Mouse (Mus musculus) right cerebral cortex, postnatal 25 days (tissue): ENCODE results near the gene Apon.
"Not testable (repeated sequence)": the region's sequence is repeated elsewhere in the genome, so short reads cannot be mapped to it uniquely, and the experiment has no call there.

Source experiments
- DNase-seq: peaks from one replicate; pipeline ENCODE4 v3.0.0; 2022

The Apon gene

DNA sequence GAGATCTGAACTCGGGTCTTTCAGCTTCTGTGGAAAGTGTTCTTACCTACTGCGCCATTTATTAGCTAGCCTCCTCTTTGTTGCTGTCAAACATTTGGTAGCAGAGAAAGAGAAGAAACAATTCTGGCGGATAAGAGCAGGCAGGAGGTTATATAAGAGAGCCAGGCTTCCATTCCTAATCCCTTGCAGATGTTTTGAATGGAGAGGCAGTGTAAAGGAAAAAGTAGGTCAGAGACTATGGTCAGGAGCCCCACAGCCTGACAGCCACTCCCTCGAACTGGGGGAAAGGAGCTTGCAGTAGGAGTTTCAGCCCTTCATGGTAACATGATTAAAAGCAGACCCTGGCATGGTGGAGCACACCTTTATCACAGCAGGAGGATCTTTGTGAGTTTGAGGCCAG, 17.6 kb upstream of the Apon start:
- DNase-seq: no peak

DNA sequence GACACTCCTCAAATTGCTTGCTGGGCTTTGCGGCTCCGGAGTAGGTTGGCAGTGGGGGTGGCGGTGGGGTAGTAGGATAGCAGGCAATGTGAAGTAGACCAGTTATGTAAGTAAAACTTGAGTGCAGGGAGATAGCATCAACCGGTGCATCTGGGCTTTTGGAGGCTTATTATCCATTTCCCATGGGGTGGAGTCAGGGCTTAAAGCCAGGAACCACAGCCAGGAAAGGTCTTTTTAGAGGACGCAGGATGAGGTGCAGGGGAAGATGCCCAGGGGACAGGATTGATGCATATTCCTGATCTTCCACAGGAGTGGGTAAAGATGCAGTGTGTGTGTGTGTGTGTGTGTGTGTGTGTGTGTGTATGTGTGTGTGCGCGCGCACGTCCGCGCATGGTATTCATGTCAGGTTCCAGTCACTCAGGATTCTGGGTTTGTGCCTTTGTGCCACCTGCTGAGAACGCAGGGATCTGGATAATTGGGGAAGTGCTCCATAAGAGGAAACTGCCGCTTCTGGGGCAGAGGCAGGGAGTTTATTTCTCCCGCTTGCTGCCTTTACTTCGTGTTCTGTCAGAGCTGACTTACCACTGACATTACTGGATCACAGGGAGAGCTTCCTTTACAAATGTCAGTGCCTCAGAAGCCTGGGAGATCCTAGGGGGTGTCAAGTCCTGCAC, 16.0 kb upstream of the Apon start:
- peak; percentile 25 for DNase-seq

DNA sequence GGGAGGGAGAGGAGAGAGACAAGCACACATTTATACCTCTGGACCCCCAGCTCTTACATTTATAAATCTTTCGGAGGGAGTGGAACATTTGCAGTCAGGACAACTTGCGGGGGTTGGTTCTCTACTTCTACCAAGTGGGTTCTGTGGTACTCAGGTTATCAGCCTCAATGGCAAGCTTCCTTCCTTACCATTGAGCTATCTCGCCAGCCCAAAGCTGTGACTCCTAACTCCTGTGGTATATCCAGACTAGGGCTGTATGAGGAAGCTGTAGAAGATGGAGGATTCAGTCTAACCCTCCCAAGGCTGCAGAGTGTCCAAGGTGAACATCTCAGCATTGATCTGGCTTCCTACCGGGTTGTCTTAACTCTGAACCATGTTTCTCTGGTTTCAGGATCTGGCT, 14.8 kb upstream of the Apon start:
- DNase-seq: no peak

DNA sequence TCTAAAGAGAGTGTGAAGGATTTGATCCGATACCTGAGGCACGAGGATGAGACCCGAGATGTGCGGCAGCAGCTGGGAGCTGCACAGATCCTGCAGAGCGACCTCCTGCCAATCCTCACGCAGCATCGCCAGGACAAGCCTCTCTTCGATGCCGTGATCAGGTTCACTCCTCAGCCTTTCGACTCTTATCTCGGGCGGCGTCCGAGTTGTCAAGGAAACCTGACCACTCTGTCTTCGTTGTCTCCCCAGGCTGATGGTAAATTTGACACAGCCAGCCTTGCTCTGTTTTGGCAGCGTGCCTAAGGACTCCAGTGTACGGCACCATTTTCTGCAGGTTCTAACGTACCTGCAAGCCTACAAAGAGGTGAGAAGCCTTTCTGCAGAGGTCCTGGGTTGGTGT, 13.8 kb upstream of the Apon start:
- DNase-seq: no peak

DNA sequence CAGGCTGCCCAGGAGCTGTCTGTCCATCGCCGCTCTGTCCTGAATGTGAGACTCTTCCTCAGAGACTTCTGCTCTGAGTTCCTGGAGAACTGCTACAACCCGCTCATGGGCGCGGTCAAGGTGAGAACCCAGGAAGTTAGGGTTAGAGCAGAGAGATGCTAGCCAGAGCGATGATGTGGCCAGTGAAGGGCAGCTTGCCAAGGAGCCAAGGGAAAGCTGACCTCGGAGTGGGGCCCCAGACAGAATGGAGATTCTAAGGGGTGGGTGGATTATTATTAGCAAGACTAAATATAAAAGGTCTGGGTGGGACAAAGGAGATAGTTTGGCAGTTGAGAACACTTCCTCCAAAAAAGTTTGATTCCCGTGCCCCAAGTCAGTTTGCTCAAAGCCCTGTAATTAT, 10.6 kb upstream of the Apon start:
- DNase-seq: no peak

DNA sequence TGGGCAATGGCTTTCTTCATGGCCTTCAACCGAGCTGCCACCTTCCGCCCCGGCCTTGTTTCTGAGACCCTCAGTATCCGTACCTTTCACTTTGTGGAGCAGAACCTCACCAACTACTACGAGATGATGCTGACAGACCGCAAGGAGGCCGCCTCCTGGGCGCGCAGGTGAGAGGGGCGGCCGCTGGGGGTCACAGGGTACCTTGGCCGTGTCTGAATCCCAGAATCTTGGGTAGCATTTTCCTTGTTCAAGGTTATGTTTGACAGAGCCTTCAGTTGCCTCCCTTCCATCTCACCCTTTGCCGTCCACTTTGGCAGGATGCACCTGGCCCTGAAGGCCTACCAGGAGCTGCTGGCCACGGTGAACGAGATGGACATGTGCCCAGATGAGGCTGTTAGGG, 9.8 kb upstream of the Apon start:
- no peak for DNase-seq

DNA sequence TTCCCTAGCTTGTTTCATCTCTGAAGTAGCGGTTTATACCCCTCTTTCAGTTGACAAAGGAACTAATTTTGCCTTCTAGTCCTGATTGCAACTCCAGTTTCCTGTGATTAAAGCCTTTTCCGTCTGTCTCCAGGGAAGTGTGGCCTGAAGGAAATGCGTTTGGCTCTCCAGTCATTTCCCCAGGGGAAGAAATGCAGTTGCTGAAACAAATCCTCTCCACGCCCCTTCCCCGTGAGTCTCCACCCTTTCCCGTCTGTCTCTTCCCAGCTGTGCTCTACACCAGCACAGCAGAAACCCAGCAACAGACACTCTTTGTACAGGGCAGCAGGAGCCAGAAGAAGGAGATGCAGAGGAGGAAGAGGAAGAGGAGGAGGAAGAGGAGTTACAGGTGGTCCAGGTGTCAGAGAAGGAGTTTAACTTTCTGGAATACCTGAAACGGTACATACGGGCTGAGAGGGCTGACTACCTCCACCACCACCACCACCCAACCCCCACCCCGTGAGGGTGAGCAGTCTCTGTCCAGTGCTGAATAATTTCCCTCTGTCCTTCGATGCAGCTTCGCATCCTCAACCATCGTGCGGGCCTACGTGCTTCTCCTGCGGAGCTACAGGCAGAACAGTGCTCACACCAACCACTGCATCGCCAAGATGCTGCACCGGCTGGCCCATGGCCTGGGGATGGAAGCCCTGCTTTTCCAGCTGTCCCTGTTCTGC, 6.7 kb upstream of the Apon start:
- DNase-seq: no peak

DNA sequence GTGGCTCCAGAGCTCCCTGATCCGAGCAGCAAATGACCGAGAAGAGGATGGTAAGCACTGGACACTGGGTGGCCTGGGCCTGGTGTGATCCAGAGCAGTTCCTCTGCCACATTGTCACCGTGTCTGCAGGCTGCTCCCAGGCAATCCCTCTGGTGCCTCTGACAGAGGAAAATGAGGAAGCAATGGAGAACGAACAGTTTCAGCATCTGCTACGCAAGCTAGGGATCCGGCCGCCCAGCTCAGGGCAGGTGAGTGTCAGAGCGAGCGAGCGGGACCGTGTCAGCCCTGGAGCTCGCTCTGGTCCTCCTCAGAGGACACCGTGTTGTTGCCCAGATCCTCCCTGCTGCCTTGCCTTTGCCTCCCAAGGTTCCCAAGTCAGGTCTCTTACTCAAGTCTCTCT, 3.3 kb upstream of the Apon start:
- DNase-seq: no peak

DNA sequence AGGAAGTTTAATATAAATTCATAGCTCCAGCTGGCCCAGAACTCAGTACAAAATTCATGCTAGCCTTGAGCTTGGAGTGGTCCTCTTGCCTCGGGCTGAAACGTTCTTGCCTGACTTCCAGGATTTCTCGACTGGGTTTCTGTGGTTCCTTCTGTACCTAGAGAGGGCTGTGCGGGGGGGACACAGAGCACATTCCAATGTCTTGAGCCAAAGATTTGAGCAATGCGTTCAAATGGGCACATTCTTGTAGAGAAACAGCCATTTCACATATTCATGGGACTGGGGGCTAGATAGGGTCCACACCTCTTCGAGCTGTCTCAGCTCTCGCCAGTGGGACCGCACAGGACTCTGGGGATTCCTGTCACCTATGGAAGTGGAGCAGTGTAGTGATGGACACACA, 2.0 kb downstream of the Apon start:
- no peak for DNase-seq

DNA sequence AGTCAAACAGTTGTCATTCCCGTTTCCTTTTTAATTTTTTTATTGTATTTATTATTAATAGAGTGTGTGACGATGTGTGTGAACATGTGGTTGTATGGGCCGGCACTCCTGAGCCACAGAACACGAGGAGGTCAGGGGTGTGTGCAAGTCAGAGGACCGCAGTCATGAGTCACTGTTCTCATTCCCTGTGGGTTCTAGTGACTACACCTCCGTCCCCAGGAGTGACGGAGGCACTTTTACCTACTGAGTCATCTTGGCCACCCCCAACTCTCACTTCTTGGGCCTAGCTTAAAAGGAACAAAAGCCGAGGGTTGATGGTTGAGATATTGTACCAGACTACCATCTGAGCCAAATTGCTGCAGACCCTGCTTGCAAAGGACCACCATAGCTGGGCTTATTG, 2.4 kb downstream of the Apon start:
- DNase-seq: no peak

DNA sequence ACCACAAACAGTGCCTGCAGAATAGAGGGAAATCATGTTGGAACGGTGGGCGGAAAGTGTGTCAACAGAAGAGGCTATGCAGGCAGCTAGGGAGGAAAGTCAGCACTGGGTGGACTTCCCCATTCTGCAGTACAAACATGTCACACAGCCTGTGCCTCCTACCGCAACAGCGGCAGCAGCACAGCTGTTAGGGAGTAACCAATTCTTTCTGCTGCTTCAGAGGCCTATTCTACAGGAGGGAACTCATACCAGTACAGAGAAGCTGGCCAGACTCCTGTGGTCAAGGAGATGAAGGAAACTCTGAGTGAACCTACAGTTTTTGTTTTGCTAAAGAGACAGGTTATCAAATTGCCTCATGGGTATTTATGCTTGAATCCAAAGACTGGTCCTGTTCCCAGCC, 5.1 kb downstream of the Apon start:
- DNase-seq: no peak

DNA sequence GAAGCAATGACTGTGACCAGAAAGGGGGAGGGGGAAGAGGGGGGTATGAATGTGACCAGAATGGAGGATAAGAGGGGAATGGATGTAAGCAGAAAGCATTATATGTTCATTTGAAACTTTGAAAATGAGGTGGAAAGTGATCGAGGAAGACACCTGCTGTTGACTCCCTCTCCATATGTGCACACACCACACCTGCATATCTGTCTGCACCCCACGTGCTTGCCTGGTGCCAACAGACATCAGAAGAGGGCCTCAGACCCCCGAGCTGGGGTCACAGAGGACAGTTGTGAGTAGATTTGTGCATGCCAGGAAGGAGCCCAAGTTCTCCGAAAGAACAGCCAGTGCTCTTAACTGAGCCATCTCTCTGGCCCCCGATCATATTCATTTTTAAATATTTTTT, 6.0 kb downstream of the Apon start:
- no peak for DNase-seq

DNA sequence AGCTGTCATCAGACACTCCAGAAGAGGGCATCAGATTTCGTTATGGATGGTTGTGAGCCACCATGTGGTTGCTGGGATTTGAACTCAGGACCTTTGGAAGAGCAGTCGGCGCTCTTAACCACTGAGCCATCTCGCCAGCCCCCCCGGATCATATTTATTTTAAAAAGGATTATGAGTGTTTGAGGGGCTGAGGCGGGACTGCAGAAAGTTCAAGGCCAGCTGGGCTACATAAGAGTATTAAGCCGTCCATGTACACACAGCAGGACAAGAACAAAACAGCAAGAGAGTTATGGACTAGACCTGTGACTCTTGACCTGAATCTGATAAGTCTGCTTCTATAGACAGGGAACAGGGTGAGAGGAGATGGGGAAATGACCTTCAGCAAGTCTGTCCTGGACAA, 6.5 kb downstream of the Apon start:
- not testable (repeated sequence) for DNase-seq

DNA sequence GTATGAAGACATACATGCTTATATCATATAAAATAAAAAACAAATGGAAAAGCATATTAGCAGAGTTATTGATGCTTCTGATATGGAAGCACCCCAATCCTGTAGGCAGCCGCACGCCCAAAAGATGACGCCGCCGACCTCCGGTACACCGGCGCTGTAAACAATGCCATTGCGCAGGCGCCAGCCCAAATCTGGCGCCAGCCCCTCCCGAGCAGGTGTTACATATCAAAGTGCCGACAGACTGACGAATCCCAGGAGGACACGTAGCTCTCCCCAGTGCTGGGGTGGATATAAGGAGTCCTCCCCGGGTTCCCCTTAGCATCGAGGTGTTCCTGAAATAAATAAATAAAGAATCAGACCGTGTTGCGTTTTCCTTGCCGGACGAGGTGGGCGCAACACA, 8.4 kb downstream of the Apon start:
- DNase-seq: no peak

DNA sequence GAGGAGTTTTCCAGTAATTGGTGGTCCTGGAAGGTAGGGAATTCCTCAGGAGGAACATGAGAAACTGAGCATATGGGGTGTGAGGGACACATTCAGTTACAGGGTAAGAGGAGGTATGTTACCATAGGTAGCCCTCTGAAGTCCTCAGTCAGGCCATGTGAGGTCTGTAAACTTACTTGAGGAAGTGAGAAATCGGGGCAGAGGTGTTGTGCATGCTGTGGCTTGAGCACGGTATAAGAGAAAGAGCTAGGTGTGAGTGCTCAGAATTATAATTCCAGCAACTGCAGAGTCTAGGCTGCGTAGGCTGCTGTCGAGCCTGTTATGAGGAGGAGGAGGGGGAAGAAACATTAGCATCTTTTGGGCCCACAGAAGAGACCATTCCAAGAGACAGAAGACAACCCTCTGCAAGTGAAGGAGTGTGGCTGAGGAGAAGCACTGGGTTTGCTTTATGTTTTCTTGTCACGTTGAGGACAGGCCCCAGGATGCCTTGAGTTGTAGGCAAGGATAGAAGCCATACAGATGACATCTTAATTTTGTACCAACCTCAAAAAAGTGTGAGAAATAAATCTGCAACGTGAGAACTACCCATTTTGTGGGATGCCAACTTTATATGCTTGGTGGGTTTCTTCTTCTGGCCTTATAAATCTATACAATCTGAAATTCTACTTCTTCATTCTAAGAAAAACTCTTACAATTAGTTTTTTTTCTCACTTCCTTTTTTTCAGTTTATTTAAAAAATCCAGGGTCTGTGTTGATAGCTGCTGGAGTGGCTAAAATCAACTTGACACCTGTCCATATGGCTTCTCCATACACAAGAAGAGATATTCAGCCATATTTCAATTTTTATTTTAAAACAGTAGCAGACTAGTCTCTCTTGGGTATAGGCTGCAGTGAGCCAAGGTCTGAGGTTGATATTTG, 9.8 kb downstream of the Apon start:
- DNase-seq: no peak

DNA sequence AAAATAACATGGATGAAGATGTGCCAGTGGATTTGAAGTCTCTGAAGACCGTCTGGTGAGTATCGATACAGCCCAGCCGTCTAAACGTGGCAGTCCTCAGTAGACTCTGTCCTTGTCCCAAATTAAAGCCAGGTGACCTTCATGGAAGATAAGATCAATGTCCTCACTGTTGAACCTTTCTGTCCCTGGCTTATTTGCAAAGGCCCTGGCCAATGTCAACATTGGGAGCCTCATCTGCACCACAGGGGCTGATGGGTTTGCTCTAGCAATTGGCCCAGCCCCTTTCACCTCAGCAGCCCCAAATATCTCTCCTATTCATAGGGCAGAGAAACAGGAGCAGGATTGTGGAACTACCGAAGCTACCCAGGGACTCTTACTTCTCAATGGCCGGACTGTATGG, 14.5 kb downstream of the Apon start, which contains the start of gene Apof:
Gene Apof (plus strand): TSS at position 301 of the 400 bp plus-strand sequence.
- DNase-seq: no peak

DNA sequence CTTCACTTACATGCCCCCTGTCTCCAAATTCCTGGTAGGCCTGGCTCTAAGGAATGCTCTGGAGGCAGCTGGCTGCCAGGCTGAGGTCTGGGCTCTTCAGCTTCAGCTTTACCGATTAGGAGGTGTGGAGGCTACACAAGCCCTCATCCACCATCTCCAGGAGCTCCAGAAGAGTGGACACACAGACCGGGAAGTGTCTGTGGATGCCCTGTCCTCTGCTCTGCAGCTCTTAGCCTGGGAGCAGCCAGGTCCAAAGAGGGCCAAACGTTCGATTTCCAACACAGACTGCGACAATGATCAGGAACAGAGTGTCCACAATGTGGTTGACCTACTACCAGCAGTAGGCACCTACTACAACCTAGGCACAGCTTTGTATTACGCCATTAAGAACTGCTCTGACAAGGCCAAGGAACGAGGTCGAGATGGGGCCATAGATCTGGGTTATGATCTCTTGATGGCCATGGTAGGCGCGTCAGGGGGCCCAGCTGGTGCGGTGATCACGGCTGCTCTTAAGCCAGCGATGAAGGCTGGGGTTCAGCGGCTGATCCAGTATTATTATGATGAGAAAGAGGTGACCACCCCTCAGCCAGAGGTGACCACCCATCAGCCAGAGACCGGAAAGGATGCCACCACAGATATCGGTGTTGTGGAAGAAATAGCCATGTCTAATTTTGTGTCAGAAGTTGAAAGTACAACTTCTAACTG, 15.5 kb downstream of the Apon start:
- DNase-seq: no peak

DNA sequence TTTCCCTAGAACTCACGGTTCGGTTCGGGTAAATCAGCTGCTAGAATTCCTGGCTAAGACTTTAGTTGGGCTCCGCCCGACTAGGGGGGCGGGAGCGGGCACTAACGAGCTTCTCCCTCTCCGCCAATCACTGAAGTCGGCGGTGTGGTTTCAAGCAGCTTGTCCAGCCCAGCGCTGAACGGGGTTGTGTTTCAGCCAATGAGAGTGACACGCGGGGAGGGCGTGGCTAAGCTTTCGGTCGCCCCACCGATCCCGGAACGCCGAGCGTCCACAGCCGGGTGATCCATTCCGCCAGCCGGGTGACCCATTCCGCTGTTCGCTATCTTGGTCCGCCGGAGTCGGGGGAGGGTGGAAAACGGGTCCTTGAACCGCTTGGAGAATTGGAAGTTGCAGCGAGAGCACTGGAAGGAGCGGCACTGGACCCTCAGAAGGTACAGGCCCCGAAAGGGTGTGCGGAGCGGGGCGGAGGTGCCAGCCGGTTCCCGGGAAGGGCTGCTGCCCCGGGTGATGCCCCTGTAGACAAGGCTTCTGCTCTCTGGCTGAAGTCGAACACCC, 16.5 kb downstream of the Apon start, which contains the start of gene Stat2:
Gene Stat2 (plus strand): TSS at position 273 of the 555 bp plus-strand sequence.
- DNase-seq: peak; percentile 96

DNA sequence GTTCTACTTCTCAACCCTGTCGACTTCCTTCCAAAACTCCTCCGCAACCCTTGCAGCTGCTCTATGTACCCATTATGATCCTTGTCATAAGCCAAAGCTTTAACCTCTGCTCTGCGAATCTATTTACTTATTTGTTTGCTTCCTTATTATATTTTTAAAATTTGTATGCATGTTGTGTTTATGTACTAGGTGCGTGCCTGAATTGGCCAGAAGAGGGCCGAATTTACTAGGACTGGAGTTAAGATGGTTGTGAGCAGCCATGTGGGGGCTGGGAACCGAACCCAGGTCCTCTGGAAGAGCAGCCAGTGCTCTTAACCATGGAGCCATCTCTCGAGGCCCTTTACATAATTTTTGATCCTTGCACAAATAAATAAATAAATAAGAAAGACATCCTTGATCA, 17.0 kb downstream of the Apon start:
- no peak for DNase-seq

DNA sequence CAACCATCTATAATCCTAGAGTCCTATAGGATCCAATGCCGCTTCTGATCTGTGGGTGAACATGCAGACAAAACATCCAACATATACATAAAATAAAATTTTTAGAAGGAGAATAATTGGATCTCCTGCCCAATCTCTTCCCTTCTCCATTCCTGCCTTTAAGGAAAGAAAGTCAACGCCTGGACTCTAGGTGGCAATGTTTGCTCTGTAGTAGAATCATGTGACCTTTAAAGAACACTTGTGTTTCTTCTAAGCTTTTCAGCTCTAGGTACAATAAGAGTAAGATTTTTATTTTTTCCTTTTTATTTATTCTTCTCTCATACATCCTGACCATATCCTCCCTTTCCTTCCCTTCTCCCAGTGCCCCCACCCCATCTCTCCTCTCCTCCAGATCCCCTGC, 18.0 kb downstream of the Apon start:
- DNase-seq: no peak

DNA sequence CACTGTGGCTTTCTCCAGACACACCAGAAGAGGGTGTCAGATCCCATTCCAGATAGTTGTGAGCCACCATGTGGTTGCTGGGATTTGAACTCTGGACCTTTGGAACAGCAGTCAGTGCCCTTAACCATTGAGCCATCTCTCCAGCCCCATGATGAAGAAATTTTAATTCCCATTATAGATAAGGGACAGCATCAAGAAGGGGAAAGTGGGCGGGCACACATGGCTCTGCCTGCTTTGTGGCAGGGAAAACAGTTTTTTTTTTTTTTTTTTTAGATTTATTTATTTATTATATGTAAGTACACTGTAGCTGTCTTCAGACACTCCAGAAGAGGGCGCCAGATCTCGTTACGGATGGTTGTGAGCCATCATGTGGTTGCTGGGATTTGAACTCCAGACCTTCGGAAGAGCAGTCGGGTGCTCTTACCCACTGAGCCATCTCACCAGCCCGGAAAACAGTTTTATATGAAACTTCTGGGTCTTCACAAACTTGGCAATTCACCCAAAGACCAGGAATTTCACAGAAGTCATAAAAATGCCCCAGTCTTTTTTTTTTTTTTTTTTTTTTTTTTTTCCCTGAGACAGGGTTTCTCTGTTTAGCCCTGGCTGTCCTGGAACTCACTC, 19.0 kb downstream of the Apon start:
- DNase-seq: not testable (repeated sequence)

DNA sequence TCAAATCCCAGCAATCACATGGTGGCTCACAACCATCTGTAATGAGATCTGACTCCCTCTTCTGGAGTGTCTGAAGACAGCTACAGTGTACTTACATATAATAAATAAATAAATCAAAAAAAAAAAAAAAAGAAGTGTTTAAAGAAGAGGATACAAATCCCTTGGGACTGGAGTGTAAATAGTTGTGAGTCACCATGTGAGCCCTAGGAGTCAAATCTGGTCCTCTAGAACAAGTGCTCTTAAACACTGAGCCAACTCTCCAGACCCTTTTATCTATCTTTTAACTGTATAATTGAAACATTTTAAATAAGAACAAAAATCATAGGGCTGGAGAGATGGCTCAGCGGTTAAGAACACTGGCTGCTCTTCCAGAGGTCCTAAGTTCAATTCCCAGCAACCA, 21.5 kb downstream of the Apon start:
- DNase-seq: not testable (repeated sequence)
